Mouse (Mus musculus): ENCODE measurements around the gene Slco1b2.
"Not testable (repeated sequence)": the region's sequence is repeated elsewhere in the genome, so short reads cannot be mapped to it uniquely, and the experiment has no call there.

Slco1b2 gene

DNA sequence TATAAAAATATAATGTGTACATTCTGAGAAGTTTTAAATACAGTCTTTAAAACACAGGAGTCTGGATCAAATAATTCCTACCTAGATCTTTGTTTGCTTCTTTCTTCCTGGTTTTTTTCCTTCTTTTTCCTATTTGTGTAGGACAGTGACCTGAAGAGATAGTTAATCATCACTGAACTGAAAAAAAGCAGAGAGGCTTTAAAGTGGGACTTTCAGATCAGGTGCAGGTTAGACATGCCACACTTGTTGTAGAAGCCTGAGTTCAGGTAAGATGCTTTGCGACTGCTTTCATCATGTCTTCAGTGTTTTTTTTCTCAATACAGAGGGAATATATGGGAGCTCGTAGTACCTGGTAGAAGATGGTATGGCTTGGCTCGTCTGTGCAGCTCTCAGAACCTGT, at the start of gene Slco1b2:
Gene Slco1b2 (plus strand): TSS at position 228 of the 400 bp plus-strand sequence.
- no peak for DNase-seq

DNA sequence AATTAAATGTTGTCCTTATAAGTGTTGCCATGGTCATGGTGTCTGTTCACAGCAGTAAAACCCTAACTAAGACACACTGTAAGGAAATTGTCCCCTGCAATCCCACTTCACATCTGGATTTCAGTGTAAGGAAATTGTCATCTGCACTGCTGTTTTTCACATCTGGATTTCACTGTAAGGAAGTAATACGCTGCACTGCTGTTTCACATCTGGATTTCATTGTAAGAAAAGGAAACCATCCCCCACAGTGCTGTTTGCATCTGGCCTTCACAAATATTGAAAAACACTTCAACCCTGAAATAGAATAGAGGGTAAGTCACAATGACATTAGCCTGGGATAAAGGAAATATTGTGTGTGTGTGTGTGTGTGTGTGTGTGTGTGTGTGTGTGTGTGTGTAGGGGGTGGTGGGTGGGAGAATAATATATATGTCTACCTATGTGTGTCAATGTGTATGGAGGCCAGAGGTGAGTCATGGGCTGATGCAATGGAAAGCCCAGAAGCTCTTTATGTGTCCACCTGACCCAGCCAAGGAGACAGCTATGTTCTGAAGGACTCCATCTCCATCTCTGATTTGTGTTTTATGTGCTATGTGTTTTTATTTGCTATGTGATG, 44.4 kb upstream of the Slco1b2 start:
- DNase-seq, result no peak

DNA sequence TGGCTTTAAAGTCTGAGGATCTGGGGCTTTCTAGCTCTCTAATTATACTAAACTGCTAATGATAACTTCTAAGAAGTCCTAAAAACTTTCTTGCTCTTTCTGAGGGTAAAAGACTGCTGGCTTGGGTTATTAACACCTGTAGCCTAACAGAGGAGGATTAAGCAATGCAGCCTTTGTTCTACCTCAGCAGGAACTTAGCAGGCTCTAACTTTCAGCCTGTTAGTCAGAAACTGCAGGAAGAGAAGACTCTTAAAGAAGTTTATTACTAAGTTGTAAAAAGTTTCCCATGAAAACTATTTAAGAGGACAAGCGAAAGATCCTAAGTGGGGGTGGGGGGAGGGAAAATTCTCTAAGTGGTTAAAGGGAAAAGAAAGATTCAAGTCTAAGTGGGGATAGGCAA, 39.3 kb upstream of the Slco1b2 start:
- no peak for DNase-seq

DNA sequence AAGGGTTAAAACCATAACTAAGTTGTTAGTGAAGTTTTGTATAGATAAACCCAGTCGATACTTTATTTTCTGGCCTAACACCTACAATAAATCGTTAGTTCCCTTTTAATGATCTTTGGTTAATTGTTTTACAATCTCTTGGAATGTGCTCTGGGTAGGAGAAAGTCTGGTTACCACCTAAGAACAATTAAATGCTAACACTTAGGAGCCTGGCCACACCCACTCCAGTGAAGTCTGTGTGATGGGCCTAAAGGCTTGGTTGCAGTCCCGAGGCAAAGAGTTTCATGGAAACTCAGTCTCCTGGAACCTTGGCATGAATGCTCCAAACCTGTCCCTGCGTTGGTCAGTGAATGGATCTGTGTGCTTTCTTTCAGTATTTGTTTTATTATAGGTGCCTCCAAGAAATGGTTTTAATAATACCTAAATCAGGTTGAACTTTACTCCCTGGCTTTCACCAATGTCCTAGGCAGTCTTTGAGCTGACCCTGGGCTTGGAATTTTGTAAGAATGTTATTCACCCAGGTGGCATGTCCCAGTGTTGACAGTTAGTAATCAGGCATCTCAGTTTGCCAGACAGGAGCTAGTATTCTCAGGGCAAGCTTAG, 38.6 kb upstream of the Slco1b2 start:
- DNase-seq, result not testable (repeated sequence)

DNA sequence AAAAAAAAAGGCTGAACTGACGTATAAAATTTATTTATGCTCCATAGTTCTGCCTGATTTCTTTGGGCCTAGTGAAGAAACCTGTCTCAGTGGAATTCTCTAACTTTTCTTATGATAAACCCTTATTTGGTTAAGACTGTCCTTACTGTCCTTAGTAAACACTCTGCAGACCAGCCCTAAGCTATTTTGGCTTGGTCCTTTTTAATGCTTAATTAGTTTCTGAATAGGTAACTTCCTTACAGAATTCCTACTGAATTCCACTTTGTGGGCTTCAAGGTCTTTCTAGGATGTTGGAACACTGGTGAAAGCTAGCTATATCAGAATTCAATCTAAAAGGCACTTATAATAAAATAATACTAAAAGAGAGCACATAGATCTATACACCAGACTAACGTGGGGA, 33.2 kb upstream of the Slco1b2 start:
- DNase-seq, result no peak

DNA sequence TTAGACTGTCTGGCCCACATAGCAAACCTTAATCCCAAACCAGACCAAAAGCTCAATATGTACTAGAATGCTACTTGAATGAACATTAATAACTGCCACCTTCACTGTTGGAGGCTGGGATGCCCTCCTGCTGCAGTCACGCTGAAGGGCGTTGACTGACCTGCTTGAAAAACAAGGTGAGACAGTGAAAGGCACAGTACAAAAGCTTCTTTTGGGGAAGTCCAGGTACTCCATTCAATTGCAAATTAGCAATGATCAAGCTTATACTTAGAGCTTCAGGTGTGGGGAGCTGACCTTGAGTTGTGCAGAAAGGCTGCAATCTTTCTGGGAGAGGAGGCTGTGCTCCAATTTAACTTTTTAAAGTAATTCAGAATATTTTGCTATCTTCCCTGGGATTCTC, 32.3 kb upstream of the Slco1b2 start:
- no peak for DNase-seq

DNA sequence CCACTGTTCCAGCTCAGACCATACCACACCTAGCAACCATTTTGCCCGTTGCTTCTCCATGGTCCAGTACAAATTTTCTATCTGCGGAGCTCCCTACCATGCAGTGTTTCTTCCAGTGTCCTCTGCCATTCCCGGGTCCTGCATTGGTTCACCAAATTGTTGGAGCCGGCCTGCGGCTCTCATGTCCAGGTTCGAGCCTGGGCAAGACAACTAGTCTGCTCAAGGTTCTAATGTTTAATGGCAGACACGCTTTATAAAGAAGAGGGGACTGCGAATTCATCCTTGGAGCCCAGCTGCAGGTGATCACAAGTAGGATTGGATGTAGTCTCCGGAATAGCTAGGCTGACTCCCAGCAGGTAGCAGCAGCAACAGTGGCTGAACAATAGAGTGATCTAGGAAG, 28.4 kb upstream of the Slco1b2 start:
- DNase-seq, result no peak

DNA sequence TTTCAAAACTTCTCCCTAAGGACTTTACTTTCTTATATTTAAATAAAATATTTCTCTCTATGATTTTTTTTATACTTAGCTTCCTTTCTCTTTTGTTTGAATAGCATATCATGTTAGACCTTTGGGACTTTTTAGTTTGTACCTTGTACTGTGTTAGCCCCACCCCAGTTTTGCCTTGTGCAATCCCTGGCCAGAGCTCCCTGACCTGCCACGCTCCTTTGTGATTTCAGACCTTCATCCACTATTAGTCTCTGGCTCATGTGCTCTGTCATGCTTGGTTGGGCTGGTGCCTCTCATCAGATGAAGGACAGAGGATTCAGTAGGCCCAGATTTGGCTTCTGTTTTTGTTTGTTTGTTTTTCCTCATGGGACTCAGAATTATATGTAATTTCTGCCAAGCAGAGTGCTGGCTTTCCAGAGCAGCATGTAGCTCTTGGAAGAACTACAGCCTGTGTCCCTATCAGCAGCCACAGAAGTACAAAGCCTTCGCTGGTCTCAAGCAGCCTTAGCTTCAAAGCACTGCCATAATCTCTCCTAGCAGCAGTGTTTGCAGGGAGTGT, 18.5 kb upstream of the Slco1b2 start:
- DNase-seq, result no peak

DNA sequence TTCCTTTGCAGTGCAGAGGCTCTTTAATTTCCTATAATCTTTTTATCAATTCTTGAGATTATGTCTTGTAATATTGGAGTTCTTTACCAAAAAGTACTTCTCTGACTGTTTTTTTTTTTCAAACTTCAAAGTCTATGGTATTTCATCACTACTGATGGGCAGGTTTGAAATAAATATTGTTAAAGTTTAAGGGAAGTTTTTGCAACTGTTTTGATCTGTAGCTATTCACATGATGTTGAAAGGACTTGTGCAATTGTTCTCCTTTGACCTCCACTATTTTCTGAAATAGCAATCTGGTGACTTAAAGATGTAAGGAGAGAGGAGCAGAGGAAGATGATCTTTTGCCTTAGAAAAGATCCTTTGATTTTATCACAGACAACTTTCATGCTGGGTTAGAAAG, 15.3 kb upstream of the Slco1b2 start:
- no peak for DNase-seq

DNA sequence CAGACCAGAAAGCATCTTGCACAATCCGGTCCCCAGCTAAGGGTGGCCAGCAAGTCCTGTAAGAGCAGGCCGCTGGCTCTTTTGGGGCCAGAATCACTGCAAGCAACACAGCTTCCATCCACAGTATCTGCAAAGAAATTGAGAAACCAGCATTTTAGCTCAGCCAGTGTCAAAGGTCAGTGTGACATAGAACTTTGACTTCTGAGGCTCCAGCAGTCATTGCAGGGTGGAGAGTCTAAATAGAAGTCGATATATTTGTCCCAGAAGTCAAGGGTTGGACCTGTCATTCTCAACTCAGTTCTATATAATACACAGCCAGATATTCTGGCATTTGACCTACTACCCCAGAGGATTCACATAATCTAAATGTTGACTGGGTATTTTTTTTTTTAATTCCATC, 14.0 kb upstream of the Slco1b2 start:
- DNase-seq, result no peak

DNA sequence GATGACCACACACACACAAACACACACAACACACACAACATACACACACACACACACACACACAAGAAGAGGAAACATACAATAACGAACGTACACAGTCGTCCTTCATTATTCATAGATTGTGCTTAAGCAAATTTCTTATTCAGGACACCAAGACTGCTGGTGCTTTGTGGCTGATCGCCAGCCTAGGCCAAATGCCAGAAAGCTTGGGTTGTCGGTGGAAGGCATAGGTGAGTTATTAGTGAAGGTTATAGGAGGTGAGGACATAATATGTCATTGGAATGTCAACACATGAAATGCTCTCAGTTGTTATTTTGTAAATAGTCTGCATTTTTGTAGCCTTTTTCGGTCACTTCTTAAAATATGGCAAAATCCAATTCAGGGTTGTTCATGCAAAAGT, 3.6 kb downstream of the Slco1b2 start:
- DNase-seq, result no peak

DNA sequence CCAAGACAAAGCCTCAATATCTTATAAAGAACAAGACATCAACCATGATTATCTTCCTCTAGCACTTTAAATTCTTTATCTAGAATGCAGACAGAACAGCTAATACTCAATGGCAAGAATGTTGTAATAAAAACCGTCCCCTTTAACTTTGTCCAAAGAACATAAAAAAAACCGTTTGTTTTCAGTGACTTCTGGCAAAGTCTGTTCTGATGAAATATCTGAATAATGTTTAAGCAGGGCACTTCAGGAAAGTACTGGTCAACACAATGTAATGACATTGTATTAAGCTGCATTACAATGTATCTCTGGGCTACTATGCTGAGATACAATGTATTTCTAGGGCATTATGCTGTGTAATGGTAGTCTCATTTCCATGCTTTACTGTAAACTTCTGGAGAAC, 5.9 kb downstream of the Slco1b2 start:
- DNase-seq, result no peak

DNA sequence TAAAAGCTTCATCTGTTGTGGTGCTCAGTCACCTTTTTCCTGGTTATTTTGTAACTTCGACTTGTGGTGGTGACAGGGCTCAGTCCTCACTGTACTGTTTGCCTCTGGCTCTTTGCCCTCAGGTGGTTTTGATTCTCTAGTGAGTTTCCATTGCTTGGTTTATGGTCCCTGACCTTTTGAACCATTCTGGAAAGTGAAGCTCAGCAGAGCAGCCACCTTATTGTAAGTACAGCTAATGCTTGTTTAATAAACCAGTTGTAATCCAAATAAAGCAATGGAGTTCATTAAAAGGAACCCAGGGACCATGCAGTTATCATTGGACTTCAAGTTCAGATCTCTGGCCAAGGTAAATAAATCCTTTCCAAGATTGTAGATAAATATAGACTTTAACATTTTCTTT, 11.3 kb downstream of the Slco1b2 start:
- DNase-seq, result no peak

DNA sequence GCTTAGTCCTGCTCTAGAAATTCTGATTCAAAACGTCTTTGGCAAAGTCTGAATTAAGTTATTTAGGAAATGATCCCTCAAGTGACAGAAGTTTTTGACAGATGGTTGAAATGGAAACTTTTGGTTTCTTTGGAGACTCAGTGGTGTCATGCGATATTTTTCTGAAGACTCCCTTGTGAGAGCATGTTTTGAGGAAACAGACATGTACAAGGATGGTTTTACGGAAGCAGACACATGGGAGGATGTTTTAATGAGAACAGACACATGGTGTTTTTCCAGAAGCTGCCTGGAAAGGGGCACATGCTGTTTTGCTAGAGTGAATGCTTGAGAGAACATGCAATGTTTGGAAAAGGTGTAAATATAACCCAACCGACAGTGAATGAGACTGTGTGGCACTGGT, 57.7 kb downstream of the Slco1b2 start:
- DNase-seq, result no peak

DNA sequence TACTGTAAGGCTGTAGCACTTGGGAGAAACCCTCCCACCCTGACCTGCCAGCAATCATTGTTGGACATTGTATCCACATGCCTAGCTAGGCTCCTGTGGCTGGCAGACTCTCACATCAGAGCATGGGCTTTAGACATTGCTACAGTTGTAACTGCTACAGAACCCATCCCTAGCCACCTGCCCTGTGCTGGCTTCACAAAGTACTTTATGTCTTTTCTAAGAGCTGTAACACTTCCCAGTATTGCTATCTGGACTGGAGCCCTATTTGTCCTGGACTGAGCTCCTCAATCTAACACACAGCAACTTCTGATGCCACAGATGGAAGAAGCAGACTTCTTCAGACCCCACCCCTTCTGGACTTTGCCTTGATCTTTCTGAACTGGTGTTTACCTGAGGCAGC, 61.9 kb downstream of the Slco1b2 start:
- no peak for DNase-seq
